Mouse (Mus musculus) intestine, embryonic 15.5 days (tissue): Measurements from ENCODE around the gene Smyd3. TPM values are rescaled to one million over a fixed set of nuclear protein-coding genes. Genes with fewer than 3 reads are reported as not detected.

ENCODE experiments used
- ATAC-seq: fragments of 200-750 bp; cut with Nextera tagmentation; 2 replicates; pipeline ENCODE4 v1.8.0; 2017; ENCODE audit warnings: moderate TSS enrichment, moderate library complexity
- H3K27ac ChIP-seq: fragments of 300-500 bp; sonication (generic); 2 replicates; pipeline ENCODE4 v1.5.1; 2015; ENCODE audit warnings: mild to moderate bottlenecking, inconsistent platforms
- H3K27me3 ChIP-seq: fragments of 300-500 bp; sonication (generic); replicated peaks from 2 replicates; pipeline ENCODE4 v1.6.1; 2015; ENCODE audit warnings: inconsistent platforms
- H3K36me3 ChIP-seq: fragments of 300-500 bp; sonication (generic); 2 replicates; pipeline ENCODE4 v1.6.1; 2015; ENCODE audit warnings: inconsistent platforms
- H3K4me1 ChIP-seq: fragments of 300-500 bp; sonication (generic); replicated peaks from 2 replicates; pipeline ENCODE4 v1.6.1; 2015; ENCODE audit warnings: inconsistent platforms
- H3K4me2 ChIP-seq: fragments of 300-500 bp; sonication (generic); replicated peaks from 2 replicates; pipeline ENCODE4 v1.6.1; 2015; ENCODE audit warnings: mild to moderate bottlenecking, inconsistent platforms
- H3K4me3 ChIP-seq: fragments of 300-500 bp; sonication (generic); replicated peaks from 2 replicates; pipeline ENCODE4 v1.5.1; 2015; ENCODE audit warnings: inconsistent platforms
- H3K9ac ChIP-seq: fragments of 300-500 bp; sonication (generic); 2 replicates; pipeline ENCODE4 v1.6.1; 2015; ENCODE audit warnings: inconsistent platforms
- H3K9me3 ChIP-seq: fragments of 300-500 bp; sonication (generic); 2 replicates; pipeline ENCODE4 v1.6.1; 2016; ENCODE audit warnings: inconsistent platforms
- WGBS: fragments of 180-500 bp; shearing (Covaris S2); methylation state at CpG from one replicate; pipeline ENCODE4 v1.1.7; 2015; 5-methylcytosine and 5-hydroxymethylcytosine counted together
- polyA plus RNA-seq: library from polyadenylated mRNA; unstranded; fragments of >200 nt; fragmentation: Nextera tagmentation; extraction: Ambion mirVana; gene quantifications from 2 replicates; pipeline ENCODE4 v1.2.1, GENCODE M21; 2015

The Smyd3 gene
- polyA plus RNA-seq, 1 experiment from 2014 or later, result 18.1 TPM

GRCm38 (mm10) chr1:179122476-179123229 lies 395.2 kb downstream of the Smyd3 start:
- H3K9me3 ChIP-seq, result no peaks in the 10 kb centered on the region
- H3K4me1 ChIP-seq, result 0 out of 2 replicates have a peak, but pooled peaks cover 8% of the 10 kb centered on the region
- ATAC-seq, result no peak
- no peak overlapping the region for H3K4me3 ChIP-seq
- no peaks in the 10 kb centered on the region for H3K27me3 ChIP-seq
- no peak overlapping the region for H3K27ac ChIP-seq
- 67% methylated on average over 11 of the region's 11 CpGs for WGBS
- H3K9ac ChIP-seq, result no peak overlapping the region
- no peaks in the 10 kb centered on the region for H3K36me3 ChIP-seq
- no peak overlapping the region for H3K4me2 ChIP-seq

GRCm38 (mm10) chr1:179120217-179120966 lies 397.4 kb downstream of the Smyd3 start:
- Histone ChIP-seq H3K4me1 (0 out of 2 replicates have a peak, but pooled peaks cover 2% of the 10 kb centered on the region), H3K4me3 (no peak overlapping the region), H3K27me3 (no peaks in the 10 kb centered on the region), H3K9me3 (no peaks in the 10 kb centered on the region), H3K27ac (no peak overlapping the region), H3K4me2 (no peak overlapping the region), H3K36me3 (no peaks in the 10 kb centered on the region), H3K9ac (no peak overlapping the region)
- 57% methylated on average over 9 of the region's 9 CpGs for whole genome bisulfite sequencing
- no peak for ATAC-seq

DNA sequence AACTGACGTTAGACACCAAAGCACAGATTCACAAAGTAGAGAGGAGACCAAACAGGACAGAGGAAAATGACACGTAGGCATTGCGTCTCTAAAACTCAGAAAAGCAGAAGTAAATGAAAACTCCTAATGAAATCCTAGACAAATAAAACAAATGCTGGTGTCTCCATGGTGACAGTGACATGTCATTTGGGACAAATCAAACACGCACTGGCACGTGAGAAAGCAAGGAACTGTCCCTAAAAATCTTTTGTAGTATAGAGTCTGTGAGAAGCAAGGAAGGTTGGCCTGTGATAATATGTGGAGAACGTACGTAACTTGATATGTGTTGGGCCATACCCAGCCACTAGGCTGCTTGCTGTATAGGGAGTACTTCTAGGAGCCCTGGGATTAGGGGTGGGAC lies 399.2 kb downstream of the Smyd3 start:
- Histone ChIP-seq H3K9me3 (no peaks in the 10 kb centered on the region), H3K4me3 (no peak overlapping the region), H3K4me1 (no peaks in the 10 kb centered on the region), H3K27ac (no peak overlapping the region), H3K36me3 (no peaks in the 10 kb centered on the region), H3K4me2 (no peak overlapping the region), H3K27me3 (no peaks in the 10 kb centered on the region), H3K9ac (no peak overlapping the region)
- WGBS, result 81% methylated on average over 7 of the region's 7 CpGs
- no peak for ATAC-seq

- Histone ChIP-seq H3K4me2 (no peak overlapping the region), H3K9ac (no peak overlapping the region), H3K4me1 (no peaks in the 10 kb centered on the region), H3K27ac (no peak overlapping the region), H3K4me3 (no peak overlapping the region), H3K36me3 (no peaks in the 10 kb centered on the region), H3K27me3 (no peaks in the 10 kb centered on the region), H3K9me3 (no peaks in the 10 kb centered on the region)
- no peak for ATAC-seq
- WGBS, result 83% methylated on average over 10 of the region's 10 CpGs
These were observed 400.8 kb downstream of the Smyd3 start for GRCm38 (mm10) chr1:179116729-179117663.

DNA sequence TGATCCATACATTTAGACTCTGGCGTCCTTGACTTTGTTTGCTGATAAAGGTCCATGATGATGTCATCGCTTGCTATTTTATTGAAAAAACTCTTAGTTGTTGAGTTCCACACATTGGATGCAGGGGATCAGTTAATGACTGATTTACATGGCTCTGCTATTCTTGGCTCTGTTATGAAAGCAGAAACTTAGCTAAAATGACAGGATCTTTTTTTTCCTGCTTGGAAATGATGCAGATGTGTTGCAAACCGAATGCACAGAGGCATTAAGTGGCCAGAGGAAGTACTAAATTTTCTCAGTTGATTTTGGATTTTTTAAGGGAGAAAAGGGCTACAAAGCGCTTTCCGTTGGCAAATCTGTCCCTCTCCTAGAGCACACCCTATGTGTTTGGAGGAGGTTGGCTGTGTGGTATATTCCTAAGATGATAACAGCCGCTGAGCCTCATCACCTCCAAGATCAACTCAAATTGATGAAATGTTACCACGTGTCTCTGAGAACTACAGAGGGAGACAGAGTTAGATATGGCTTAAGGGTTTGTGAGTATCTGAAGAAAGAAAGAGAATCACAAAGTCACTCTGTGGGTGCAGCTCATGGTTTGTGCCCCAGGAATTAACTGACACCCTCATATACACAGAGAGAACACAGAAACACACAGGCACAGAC lies 402.9 kb downstream of the Smyd3 start:
- ATAC-seq, result 0 out of 2 replicates have a peak, but pooled peaks have one; percentile 34
- Histone ChIP-seq H3K4me2 (no peak overlapping the region), H3K4me1 (no peaks in the 10 kb centered on the region), H3K27me3 (no peaks in the 10 kb centered on the region), H3K9me3 (no peaks in the 10 kb centered on the region), H3K27ac (0 out of 2 replicates have a peak overlapping the region, but pooled peaks have one; percentile 8), H3K4me3 (no peak overlapping the region), H3K9ac (no peak overlapping the region), H3K36me3 (no peaks in the 10 kb centered on the region)
- WGBS, result 52% methylated on average over 7 of the region's 7 CpGs

- no peaks in the 10 kb centered on the region for H3K27me3 ChIP-seq
- no peak overlapping the region for H3K27ac ChIP-seq
- H3K9ac ChIP-seq, result no peak overlapping the region
- H3K36me3 ChIP-seq, result no peaks in the 10 kb centered on the region
- H3K4me2 ChIP-seq, result no peak overlapping the region
- no peaks in the 10 kb centered on the region for H3K4me1 ChIP-seq
- no peaks in the 10 kb centered on the region for H3K9me3 ChIP-seq
- H3K4me3 ChIP-seq, result no peak overlapping the region
- 94% methylated on average over 3 of the region's 3 CpGs for WGBS
- ATAC-seq, result no peak
These were observed 403.5 kb downstream of the Smyd3 start for GRCm38 (mm10) chr1:179114385-179114784.

GRCm38 (mm10) chr1:179108759-179109158 lies 409.1 kb downstream of the Smyd3 start:
- WGBS, result 41% methylated on average over 7 of the region's 7 CpGs
- Histone ChIP-seq H3K36me3 (no peaks in the 10 kb centered on the region), H3K9me3 (no peaks in the 10 kb centered on the region), H3K4me3 (no peak overlapping the region), H3K27ac (no peak overlapping the region), H3K9ac (no peak overlapping the region), H3K4me1 (peaks cover 7% of the 10 kb centered on the region; the same call in 1 of the 2 replicates), H3K4me2 (no peak overlapping the region), H3K27me3 (no peaks in the 10 kb centered on the region)
- ATAC-seq, result no peak

- Histone ChIP-seq H3K4me3 (no peak overlapping the region), H3K9ac (no peak overlapping the region), H3K27ac (no peak overlapping the region), H3K27me3 (no peaks in the 10 kb centered on the region), H3K36me3 (no peaks in the 10 kb centered on the region), H3K9me3 (no peaks in the 10 kb centered on the region), H3K4me1 (peaks cover 7% of the 10 kb centered on the region; the same call in 1 of the 2 replicates), H3K4me2 (no peak overlapping the region)
- 32% methylated on average over 16 of the region's 16 CpGs for WGBS
- ATAC-seq, result no peak
These were observed 409.8 kb downstream of the Smyd3 start for GRCm38 (mm10) chr1:179107761-179108694.

DNA sequence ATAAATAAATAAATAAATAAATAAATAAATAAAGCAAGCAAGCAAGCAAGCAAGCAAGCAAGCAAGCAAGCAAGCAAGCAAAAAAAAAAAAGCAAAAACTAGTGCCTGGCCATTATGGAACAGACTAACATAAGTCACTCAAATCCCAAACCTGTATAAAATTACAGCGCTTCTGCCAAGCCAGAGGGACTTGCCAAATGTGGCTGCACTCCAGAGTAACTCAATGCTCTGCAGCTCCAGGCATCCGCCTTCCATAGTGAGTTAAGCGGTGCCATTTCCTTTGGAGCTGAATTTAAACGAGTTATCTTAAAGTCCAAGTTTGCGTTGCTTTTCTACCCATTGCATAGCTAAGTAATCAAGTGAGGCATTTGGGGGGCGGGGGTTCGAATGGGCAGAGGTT lies 410.6 kb downstream of the Smyd3 start:
- Histone ChIP-seq H3K9ac (no peak overlapping the region), H3K4me3 (no peak overlapping the region), H3K27ac (no peak overlapping the region), H3K36me3 (no peaks in the 10 kb centered on the region), H3K4me2 (no peak overlapping the region), H3K4me1 (peaks cover 7% of the 10 kb centered on the region; the same call in 1 of the 2 replicates), H3K27me3 (no peaks in the 10 kb centered on the region), H3K9me3 (no peaks in the 10 kb centered on the region)
- 55% methylated on average over 7 of the region's 7 CpGs for WGBS
- ATAC-seq, result no peak

DNA sequence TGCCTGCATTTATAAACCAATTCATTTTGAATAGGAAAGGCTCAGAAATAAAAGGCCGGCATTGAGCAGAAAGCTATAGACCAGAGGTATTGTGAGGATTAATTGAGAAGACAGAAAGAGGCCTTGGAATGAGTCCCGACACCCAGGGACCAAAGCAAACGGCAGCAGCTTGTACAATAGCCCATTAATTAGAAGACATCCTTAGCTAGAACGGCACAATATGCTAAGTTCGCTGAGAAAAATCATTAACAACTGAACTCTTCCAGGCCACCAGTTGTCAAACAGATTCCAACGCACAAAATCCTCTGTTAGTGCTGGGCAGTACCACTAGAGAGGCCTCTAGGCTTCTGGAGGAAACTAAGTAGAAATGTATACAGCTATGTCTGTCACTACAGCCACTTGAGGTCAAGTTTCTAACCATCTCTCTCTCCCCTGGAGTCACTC lies 411.1 kb downstream of the Smyd3 start:
- H3K9ac ChIP-seq, result no peak overlapping the region
- H3K4me3 ChIP-seq, result no peak overlapping the region
- no peak overlapping the region for H3K27ac ChIP-seq
- H3K9me3 ChIP-seq, result no peaks in the 10 kb centered on the region
- H3K27me3 ChIP-seq, result no peaks in the 10 kb centered on the region
- no peak for ATAC-seq
- WGBS, result 51% methylated on average over 6 of the region's 6 CpGs
- H3K4me1 ChIP-seq, result peaks cover 7% of the 10 kb centered on the region; the same call in 1 of the 2 replicates
- H3K4me2 ChIP-seq, result no peak overlapping the region
- H3K36me3 ChIP-seq, result no peaks in the 10 kb centered on the region
